Mouse (Mus musculus) cerebellum, postnatal 4 days (tissue): ENCODE results near the gene Gucy1b1.

Source experiments
- DNase-seq, 2 experiments: peaks; one replicate each; pipeline ENCODE4 v3.0.0; 2022; ENCODE audit warnings: low spot score in 2 of 2, mixed read lengths in 1 of 2

The Gucy1b1 gene

DNA sequence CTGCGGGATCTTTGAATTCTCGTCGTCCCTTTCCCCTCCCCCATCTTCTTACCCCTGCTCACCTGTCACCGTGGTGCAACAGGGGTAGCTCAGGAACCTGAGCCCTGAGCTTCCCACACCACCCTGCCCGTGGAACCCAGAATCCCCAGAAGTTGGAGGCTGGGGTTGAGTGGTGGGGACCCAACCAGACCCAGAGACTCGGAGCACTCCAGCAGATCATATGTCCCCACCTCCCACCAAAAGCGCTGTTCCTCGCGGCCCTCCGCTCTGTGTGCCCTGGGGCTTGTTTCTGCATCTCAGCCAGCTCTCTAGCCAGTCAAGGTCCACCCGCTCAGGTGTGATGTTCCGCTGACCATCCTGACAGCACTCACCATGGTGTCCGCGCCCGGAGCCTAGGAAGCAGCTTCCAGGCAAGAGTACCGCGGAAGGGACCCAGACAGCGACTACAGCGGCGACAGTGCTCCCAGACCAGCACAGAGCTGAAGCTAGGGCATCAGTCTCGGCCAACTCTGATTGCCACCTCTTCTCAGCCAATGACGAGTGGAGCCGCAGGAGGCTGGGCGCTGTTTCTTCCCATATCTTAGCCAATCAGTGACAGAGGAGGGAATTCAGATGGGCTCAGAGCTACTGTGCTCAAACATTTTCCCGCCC lies at the start of gene Gucy1b1:
Gucy1b1 (minus strand) TSS at position 489 of the 651 bp plus-strand sequence.
- DNase-seq, result peak; percentile 58 to 72

DNA sequence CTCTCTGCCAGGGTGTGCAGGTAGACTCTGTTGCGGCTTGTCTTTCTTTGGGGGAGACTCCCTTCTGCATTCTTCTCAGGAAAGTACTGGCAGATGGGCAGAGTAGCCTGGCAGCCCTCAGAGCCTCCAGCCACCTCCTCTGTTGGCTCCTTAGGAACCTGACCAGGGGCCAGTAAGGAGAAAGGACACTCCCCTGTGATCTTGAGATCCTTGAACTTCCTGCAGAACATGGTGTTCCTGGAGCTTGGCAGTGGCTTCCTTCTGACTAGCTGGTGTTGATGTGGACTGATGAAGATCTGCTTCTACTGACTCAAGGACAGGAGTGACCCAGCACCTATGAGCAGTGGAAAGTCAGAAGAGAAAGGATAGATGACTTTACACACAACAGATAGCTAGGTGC lies 44.4 kb upstream of the Gucy1b1 start:
- no peak for DNase-seq

DNA sequence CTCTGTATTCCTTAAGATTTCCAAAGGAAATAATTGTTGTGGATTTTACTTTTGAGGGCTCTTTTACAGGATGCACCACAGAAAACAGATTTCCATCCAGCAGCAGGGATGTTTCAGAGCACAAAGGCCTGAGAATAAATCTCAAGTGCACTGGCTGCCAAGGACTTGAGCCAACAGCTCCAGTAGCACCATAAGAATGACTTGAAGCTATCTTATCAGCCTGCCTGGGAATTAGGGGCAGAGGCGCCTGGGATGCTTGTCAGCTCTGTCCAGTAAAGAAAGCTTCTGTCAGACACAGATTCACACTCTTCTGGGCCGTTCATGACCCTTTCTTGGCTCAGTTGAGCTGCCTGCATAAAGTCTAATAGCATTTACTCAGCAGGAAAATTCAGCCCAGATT lies 38.0 kb upstream of the Gucy1b1 start:
- no peak for DNase-seq

DNA sequence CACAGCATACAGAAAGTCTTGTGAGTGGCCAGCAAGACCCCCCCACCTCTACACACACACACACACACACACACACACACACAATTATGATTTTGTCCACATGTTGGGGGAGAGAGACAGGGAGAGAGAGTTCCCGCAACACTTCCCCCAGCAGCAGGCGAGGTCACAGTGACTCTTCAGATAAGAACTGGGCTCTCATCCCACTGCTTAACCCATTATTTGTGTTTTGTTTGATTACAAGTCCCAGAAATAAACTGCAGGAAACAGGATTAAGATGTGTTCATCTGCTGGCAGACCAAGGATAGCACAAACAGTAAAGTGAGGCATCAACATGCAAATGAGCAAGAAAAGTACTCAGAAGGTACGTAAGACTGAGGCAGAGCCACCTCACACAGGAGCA lies 37.5 kb upstream of the Gucy1b1 start:
- no peak for DNase-seq

DNA sequence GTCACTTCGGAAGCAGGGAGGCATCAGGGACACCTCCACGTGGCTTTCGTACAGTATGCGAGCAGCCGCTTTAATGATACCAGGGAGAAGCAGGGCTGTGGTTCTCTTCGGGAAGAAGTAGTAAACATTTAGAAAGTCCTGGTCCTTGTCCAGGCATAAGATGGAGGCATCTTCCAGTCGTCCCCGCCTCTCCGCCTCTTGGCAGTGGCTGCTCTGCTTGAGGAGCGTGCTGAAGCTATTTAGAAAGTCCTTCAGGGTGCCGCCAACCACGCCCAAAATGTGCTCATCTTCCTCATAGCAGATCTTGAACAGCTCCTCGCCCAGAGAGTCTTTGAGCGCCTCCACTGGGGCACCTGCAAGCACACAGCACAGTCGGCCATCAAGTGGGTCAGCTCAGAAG lies 34.5 kb upstream of the Gucy1b1 start:
- no peak for DNase-seq

DNA sequence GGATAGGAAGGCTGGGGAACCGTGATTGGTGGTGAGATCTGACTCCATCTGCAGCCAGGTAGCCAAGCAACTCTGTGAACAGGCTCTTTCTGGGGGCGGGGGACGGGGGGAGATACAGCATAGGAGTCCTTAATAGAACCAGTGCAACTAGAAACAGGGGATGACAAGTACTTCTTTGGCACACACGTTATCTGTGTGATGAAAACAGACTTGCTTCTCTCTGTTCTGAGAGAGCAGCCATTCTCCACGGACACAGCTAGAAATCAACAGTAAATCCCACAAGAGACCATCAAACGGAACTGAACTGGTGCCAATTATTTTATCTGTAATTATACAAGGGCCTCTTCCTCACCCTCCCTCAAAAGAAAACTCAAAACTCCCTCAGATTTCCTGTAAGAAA lies 29.7 kb upstream of the Gucy1b1 start:
- no peak for DNase-seq

DNA sequence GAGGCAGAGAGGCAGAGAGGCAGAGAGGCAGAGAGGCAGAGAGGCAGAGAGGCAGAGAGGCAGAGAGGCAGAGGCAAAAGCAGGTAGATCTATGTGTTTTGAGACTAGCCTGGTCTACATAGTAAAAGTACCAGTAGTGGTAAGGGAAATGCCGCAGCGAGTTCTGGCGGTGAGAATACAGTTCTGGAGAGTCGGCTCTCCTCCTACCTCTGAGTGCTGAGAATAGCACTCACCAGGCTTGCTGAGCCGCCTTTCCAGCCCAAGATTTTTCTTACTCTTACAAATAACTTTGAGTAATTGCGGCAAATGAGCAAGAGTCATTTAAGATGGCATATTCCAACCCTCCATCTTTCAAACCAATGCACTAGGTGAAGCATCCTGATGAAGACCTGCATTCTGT lies 24.6 kb upstream of the Gucy1b1 start:
- DNase-seq, result no peak

DNA sequence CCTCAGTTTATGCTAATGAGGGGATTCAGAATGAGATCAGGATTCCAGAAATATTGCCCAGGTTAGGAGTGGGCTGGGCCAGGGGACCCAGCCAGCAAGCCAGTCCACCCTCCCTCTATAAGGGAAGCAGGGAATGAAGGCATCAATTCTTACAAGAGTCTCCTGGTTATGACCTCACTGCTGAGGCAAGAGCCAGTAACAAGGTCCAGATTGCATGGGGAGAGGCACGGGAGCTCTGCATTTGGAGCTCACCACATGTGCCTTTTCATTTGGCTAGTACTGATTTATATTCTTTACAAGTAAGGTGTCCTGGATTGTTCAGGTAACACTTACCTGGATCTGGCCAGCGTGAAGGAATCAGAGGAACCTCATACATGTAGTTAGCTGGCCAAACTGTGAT lies 22.3 kb upstream of the Gucy1b1 start:
- DNase-seq, result no peak

DNA sequence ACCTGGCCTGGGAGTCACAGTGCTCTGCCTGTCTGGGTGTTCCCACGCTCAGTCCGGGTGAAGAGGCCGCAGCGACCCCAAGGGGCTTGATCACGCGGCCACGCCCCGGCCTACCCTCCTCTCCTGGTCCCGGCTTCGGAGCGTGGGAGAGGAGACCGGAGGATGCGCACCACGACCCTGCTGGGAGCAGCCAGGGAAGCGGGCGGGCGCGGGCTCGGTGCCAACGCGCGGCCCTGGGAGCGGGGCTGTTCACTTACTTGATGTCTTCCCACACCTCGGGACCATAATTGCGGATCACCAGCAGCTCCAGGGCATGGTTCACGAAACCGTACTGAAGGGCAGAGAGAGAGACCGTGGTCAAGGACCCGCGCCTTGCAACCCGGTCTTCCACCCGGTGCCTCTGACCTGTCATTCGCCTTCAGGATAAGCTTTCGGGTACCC lies 728 bp downstream of the Gucy1b1 start:
- peak; percentile 31 to 70 for DNase-seq

DNA sequence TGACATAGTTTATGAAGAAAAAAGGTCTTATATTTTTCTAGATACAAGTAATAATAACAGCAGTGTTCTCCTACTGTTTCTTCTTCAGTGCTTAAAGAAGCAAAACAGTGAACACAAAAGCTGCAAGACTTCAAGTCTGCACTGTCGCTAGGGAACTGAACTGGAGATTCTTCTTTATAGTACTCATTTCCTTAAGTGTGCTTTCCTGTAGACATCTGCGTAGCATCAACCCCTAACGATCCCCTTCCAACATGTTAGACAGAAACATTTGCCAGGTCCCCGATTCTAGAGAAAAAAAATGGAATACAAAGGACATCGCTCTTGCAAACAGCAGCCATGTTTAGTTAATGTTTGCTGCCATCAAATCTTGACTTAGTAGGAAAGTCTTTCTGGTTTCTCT lies 6.7 kb downstream of the Gucy1b1 start:
- DNase-seq, result no peak

DNA sequence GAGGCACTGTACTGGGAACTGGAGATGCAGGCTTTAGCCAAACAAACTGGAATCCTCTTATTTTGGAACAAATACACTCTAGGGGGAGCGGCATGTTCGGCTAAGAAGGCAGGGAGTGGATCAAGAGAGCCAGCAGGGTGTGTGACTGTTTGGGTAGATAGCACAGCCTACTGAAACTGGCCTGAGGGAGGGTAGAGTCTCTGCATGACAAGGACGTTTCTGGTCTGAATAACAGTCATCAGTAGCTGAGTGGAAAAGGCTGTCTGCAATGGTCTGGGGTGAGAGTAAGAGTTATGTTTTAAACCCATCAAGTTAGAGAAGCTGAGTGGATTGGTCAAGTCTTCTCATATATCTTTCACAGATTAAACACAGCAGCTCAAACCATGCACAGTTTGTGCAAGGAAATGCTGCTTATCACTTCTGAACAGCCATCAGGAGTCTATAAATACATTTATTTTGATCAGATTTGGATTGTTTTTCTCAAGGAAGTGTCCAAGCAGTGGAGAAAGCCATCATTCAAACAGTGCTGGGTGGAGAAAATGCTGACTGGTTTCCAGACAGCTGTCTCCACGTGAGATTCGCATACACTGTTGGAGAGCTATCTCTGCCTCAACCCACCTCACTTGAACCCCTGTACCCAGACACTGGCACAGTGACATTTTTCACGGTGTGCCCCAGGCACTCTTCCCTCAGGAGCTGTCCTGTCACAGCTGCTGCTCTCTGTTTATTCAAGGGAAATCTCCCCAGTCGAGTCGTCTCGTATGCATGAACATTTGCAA lies 12.9 kb downstream of the Gucy1b1 start:
- DNase-seq, result no peak

DNA sequence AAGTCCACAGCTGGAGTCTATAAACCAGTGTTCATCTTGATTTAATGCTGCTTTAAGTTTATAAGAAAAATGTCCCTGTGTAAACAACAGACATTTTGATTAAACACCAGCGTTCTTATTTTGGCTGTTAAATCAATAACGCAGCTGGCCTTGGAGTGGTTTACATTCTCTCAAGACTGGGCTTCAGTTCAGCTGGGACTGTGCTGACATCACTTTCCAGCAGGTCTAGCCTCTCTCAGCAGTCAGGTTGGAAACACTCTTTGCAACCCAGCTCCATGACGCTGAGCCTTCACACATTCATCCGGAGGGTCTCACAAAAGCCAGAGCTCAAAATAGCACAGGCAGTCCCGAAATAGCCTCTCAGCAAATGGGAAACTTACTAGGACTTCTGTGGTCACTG lies 17.3 kb downstream of the Gucy1b1 start:
- DNase-seq, result no peak

DNA sequence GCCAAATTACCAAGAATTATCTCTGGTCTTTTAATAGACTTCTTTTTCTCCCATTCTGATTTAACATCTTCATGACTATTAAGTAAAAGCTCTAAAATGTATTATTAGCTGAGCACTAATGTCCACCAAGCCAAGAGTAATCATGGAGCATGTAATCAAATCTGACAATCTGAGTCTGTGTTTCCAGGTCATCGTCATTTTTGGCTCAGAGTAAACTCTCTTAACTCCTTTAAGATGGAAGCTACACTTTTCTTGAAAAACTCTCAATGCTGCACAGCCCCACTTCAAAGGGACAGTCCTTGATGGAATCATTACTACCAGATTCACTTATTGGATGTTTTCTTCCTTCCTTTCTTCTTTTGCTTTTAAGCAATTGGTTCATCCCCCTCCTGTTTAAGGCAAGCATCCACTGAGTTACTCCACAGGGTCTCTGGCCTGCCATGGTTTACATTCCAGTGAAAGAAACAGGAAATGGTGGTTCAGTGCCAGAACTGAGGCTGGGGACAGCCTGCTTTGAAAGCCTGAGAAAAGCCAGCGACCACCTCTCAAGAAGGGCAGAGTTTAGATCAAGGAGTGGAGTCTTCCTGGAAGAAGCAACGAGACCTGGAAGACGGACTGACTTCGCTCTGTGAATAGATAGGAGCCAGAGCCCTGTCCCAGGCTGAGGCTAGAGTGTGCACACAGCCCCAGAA lies 20.1 kb downstream of the Gucy1b1 start:
- no peak for DNase-seq

DNA sequence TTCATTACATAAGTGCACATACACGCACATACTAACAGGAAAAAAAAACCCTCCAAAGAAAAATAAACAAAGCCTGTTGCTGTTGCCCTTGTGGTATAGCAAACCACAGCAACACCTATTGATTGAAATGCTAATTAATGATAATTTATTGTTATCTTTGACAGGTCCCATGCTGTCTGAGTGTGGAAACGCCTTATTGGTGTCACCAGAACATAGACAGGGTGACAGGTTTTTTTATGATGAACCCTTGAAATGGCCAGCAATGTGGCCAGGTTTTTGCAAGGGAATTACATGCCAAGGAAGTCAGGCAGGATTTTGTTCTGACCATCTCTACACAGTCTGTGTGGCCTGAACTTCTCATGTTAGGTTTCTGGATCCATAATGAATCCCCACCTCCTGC lies 22.5 kb downstream of the Gucy1b1 start:
- no peak for DNase-seq

DNA sequence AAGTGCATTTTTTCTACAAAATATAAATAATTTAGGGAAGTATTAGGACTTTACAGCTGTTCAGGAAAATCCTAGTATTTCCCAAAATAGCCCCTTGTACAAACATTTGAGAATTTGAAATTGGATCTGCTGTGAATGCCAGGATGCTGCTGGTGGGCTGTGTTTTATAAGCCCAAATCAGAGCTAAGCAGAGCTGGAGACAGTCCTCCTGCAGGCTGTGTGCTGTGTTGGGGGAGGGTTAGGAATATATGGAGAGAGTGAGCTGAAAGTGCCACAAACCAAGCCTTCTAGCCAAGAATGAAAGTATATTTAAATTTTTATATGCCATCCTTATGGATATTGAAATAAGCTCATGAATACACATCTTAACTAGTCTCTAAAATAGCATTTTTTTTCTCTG lies 23.0 kb downstream of the Gucy1b1 start:
- DNase-seq, result no peak

DNA sequence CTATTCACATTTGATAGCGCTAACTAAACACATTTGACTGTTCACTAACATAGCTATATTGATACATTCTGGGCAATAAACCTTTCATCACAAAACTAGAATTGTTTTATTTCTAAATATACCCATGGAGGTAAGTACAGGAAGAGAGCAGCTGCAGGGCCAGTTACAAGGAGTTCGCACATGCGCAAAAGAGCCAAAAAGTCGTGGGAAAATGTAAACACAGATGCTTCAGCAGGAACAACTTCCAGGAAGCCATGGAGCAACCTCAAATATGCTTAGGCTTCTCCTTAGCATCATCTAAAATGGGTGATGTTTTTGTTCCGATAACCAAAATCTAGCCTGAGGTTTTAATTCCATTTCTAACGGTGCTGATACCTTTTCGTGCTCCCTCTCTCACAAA lies 25.8 kb downstream of the Gucy1b1 start:
- no peak for DNase-seq

DNA sequence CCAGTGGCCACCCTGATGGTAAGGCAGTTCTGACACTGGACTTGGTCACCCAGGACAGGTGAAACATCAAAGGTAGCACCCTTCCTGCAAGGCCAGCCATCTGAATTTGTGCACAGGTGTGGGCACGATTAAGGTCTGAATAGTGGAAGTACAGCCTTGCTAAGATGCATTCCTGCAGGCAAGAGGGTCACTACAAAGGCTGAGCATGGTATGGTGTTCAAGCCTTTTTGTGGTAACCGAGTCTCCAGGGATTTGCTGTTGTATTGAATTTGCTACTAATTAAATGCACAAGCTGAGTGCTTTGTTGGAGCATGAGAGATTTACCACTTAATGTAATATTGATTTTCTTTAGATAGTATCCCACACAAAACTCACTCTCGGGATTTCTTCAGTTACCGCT lies 26.4 kb downstream of the Gucy1b1 start:
- DNase-seq, result no peak

DNA sequence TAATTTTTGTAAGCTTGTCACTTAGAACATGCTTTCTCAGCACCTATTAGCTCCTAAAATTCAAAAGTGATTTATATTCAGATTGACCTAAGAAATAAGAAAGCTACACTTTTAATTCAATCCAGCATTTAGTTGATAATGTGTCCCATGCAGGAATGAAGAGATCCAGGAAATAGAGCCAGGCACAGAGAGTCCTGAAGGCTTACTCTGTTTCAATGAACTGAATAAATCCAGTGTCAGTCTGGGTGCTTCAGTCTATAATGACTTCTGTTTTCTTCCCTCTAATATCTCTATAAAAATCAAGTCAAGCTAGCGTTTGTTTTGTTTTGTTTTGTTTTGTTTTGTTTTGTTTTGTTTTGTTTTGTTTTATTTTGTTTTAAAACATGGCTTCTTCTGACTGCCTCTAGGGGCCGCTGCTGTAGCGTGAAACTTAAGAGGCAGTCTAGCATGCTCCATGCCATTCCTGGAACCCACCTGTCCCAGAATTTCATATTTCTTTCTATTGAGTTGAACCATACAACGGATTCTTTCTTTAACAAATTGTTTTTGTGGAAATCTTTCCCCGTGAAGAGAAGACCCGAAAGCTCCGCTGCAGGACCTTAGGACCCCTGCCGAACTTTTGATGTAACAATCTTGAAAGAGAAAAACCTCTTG lies 27.3 kb downstream of the Gucy1b1 start:
- peak in 1 of 2 experiments; percentile 50 for DNase-seq

DNA sequence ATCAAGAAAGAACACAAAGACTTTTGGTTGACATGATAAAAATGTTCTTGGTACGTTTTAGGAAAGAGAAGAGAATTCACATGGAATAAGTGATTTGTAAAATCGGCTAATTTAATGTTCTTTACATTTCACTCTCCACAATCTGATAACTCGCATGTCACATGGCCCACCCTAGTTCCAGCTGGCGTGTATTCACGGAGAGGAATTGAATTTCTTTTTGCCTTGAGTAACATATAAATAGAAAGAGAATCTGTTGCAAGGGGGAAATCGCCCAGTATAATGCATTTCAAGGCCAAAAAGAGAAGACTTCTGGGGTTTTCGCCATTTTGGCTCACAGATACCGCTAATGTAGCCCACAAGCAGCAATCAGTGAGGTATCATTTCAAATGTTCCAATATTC lies 28.4 kb downstream of the Gucy1b1 start:
- DNase-seq, result no peak

DNA sequence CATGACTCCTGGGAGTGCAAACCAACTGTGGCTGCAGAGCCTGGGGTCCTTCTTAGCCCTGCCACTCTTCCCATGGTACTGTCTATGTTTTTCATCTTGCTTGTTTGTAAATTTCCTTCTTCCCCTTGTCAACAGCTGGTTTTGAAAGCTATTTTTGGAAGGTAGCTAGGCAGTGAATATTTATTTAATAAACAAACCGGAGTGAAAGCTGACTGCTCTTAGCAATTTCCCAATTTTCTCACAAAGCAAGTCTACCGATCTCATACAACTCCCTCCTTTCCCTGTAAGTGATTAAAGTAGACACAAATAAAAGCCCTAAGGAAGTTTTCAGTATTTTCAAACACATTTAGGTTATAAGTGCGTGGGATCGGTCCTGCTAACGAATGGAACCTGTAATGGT lies 29.6 kb downstream of the Gucy1b1 start:
- no peak for DNase-seq

DNA sequence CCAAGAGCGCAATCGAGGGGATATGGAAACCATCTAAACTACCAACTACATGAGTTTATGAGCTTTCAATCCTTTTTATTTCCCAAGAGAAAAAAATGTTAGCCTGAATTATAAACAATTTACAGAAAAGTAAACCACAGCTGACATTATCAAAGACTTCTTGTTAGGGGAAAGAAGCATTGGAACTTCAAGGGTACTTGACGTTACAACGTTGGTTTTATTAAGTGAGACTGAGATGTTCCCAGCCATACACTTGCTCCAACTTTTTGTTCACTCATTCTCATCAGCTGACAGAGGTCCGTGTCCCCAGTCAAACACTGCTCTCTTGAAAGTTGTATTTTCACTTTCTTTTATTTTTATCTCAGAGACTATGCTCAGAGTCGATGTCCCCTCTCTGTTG lies 30.8 kb downstream of the Gucy1b1 start:
- DNase-seq, result no peak

DNA sequence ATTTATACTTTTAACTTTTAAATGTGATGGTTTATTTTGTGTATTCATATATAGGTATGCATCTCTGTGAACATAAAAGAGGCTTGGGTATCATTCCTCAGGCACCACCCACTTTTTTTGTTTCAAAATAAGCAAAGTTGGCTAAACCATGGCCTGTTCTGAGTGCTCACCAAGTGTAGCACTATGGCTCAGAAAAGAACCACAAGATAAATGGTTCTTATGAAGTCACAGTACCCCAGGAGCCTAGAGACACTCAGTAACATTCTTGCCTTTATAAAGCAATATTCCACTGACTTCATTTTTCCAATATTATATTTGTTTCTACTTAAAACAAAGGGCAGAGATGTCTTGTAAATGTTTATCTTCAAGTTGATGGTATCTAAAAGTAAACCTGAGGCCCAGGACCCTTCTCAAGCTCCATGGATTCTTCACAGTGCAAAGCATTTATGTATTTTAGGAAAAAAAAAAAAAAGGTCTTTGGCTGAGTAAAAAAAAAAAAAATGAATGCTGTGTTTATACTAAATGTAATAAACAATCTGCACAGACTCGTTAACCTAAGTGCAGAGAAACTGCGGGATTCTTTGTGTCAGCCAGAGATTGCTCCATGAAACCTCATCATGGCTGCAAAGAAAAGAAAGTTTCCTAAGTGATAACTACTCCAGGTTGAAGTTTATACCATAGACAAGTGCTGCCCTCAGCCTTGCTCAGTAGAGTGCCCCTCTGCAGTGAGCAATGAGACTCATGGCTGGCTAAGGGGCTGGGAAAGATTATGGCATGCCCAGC lies 38.0 kb downstream of the Gucy1b1 start:
- DNase-seq, result no peak
